In genomic region chr2:7055958-7056357, GRCm38 (mm10) we compare ENCODE assay signal across 15 mouse cellular contexts.
A peak's percentile ranks its signal among the peaks of the same experiment; 100 is the strongest.
DNase-seq lines count a peak whose midpoint lies in the region; ATAC-seq and TF ChIP-seq lines count a peak whose summit lies in the region.
"Had no signal": no experiment of that assay in that cellular context is flagged by ENCODE, and none has a peak within 500 bp of the region (broad histone marks: within the 10 kb centered on the region; RNA-seq: fewer than 3 reads in every experiment).

No protein-coding gene starts in this region.

- H3K36me3 ChIP-seq in forebrain, embryonic 15.5 days: no peaks in the 10 kb centered on the region
- H3K36me3 ChIP-seq in forebrain, embryonic 11.5 days (ENCODE audit: control insufficient read depth, insufficient read depth, low read length): no peaks in the 10 kb centered on the region
- no peaks in the 10 kb centered on the region for H3K36me3 ChIP-seq in limb, embryonic 12.5 days
- no peaks in the 10 kb centered on the region for H3K36me3 ChIP-seq in limb, embryonic 10.5 days
- H3K36me3 ChIP-seq in limb, embryonic 14.5 days (ENCODE audit: control insufficient read depth, insufficient read depth, low read length): no peaks in the 10 kb centered on the region
- H3K36me3 ChIP-seq: liver, embryonic 13.5 days had no signal

- no peak overlapping the region for H3K4me2 ChIP-seq in forebrain, embryonic 15.5 days (replicated peaks)
- H3K4me2 ChIP-seq in forebrain, embryonic 11.5 days (ENCODE audit: low read depth, low read length, severe bottlenecking): no peak overlapping the region
- no peak overlapping the region for H3K4me2 ChIP-seq in limb, embryonic 12.5 days
- H3K4me2 ChIP-seq in limb, embryonic 14.5 days (replicated peaks; ENCODE audit: low read depth, low read length, severe bottlenecking): no peak overlapping the region
- H3K4me2 ChIP-seq: liver, embryonic 13.5 days; midbrain, embryonic 11.5 days had no signal

- no peak for DNase-seq in forebrain, embryonic 11.5 days (ENCODE audit: low spot score)
- DNase-seq in limb, embryonic 10.5 days (ENCODE audit: low spot score): no peak
- DNase-seq in limb, embryonic 14.5 days (ENCODE audit: low spot score): peak; percentile 36
- peak; percentile 38 to 71 for DNase-seq in lung, postnatal 4 days
- DNase-seq in ovary, postnatal 36 days (ENCODE audit: low spot score): no peak
- DNase-seq: B cell, adult 2 months; cerebellum, adult 11 months; layer of hippocampus, postnatal 36 days; liver, embryonic 13.5 days; thymus, adult 2 months had no signal

- no peak overlapping the region for H3K9ac ChIP-seq in forebrain, embryonic 15.5 days (replicated peaks)
- no peak overlapping the region for H3K9ac ChIP-seq in forebrain, embryonic 11.5 days (ENCODE audit: low read length)
- no peak overlapping the region for H3K9ac ChIP-seq in limb, embryonic 12.5 days (replicated peaks)
- no peak overlapping the region for H3K9ac ChIP-seq in limb, embryonic 14.5 days (ENCODE audit: low read depth, low read length, severe bottlenecking)
- H3K9ac ChIP-seq: liver, embryonic 13.5 days had no signal

- TF ChIP-seq POLR2A in limb, embryonic 14.5 days (IDR thresholded peaks at IDR 0.05; ENCODE audit: borderline replicate concordance, extremely low read depth, insufficient read depth, insufficient read length): no peak

- peaks cover 22% of the 10 kb centered on the region for H3K4me1 ChIP-seq in forebrain, embryonic 15.5 days
- no peaks in the 10 kb centered on the region for H3K4me1 ChIP-seq in forebrain, embryonic 11.5 days (replicated peaks; ENCODE audit: control insufficient read depth, insufficient read depth, low read length)
- 0 out of 2 replicates have a peak, but pooled peaks cover 4% of the 10 kb centered on the region for H3K4me1 ChIP-seq in limb, embryonic 12.5 days (replicated peaks)
- no peaks in the 10 kb centered on the region; the same call in 1 of the 2 replicates for H3K4me1 ChIP-seq in limb, embryonic 10.5 days
- peaks cover 9% of the 10 kb centered on the region; the same call in 1 of the 2 replicates for H3K4me1 ChIP-seq in limb, embryonic 14.5 days (ENCODE audit: control insufficient read depth, insufficient read depth, low read length)
- H3K4me1 ChIP-seq: liver, embryonic 13.5 days had no signal

- H3K4me3 ChIP-seq in forebrain, embryonic 15.5 days: no peak overlapping the region
- H3K4me3 ChIP-seq in forebrain, embryonic 11.5 days (ENCODE audit: low read depth, low read length): no peak overlapping the region
- no peak overlapping the region for H3K4me3 ChIP-seq in limb, embryonic 12.5 days (replicated peaks)
- no peak overlapping the region for H3K4me3 ChIP-seq in limb, embryonic 10.5 days
- no peak overlapping the region for H3K4me3 ChIP-seq in limb, embryonic 14.5 days (replicated peaks; ENCODE audit: low read length)
- H3K4me3 ChIP-seq: liver, embryonic 13.5 days had no signal

- 41% methylated on average over 3 of the region's 3 CpGs for WGBS in forebrain, embryonic 15.5 days
- 64% methylated on average over 3 of the region's 3 CpGs for WGBS in forebrain, embryonic 11.5 days
- WGBS in limb, embryonic 12.5 days: 59% methylated on average over 3 of the region's 3 CpGs
- whole genome bisulfite sequencing in limb, embryonic 10.5 days: 79% methylated on average over 3 of the region's 3 CpGs
- 51% methylated on average over 3 of the region's 3 CpGs for WGBS in limb, embryonic 14.5 days

- peak; percentile 61 for ATAC-seq in forebrain, embryonic 15.5 days (replicated peaks)
- ATAC-seq in forebrain, embryonic 11.5 days (replicated peaks; ENCODE audit: low FRiP score): no peak
- peak; percentile 52; the same call in 1 of the 2 replicates for ATAC-seq in limb, embryonic 12.5 days (ENCODE audit: insufficient number of reproducible peaks, insufficient read depth, low FRiP score, low TSS enrichment, low read depth)
- peak; percentile 66 for ATAC-seq in limb, embryonic 14.5 days (ENCODE audit: low FRiP score, low read depth)
- no peak for ATAC-seq in frontal cortex, adult (ENCODE audit: low TSS enrichment)

- H3K27me3 ChIP-seq in forebrain, embryonic 15.5 days: no peaks in the 10 kb centered on the region
- H3K27me3 ChIP-seq in forebrain, embryonic 11.5 days (ENCODE audit: control insufficient read depth, insufficient read depth, low read length): no peaks in the 10 kb centered on the region
- no peaks in the 10 kb centered on the region for H3K27me3 ChIP-seq in limb, embryonic 12.5 days
- no peaks in the 10 kb centered on the region for H3K27me3 ChIP-seq in limb, embryonic 10.5 days (ENCODE audit: low read depth, poor library complexity, severe bottlenecking)
- no peaks in the 10 kb centered on the region for H3K27me3 ChIP-seq in limb, embryonic 14.5 days (ENCODE audit: control insufficient read depth, insufficient read depth, low read length)
- H3K27me3 ChIP-seq: liver, embryonic 13.5 days had no signal

- no peaks in the 10 kb centered on the region for H3K9me3 ChIP-seq in forebrain, embryonic 15.5 days
- H3K9me3 ChIP-seq in forebrain, embryonic 11.5 days (ENCODE audit: control insufficient read depth, low read length): no peaks in the 10 kb centered on the region
- H3K9me3 ChIP-seq in limb, embryonic 12.5 days: no peaks in the 10 kb centered on the region
- H3K9me3 ChIP-seq in limb, embryonic 10.5 days (replicated peaks): no peaks in the 10 kb centered on the region
- H3K9me3 ChIP-seq in limb, embryonic 14.5 days (ENCODE audit: control insufficient read depth, low read length): no peaks in the 10 kb centered on the region
- H3K9me3 ChIP-seq: liver, embryonic 13.5 days had no signal

- H3K27ac ChIP-seq in forebrain, embryonic 15.5 days (replicated peaks): peak overlapping the region; percentile 54
- H3K27ac ChIP-seq in forebrain, embryonic 11.5 days (ENCODE audit: low read depth, low read length): no peak overlapping the region
- 0 out of 2 replicates have a peak overlapping the region, but pooled peaks have one; percentile 17 for H3K27ac ChIP-seq in limb, embryonic 12.5 days
- H3K27ac ChIP-seq in limb, embryonic 10.5 days: no peak overlapping the region
- no peak overlapping the region for H3K27ac ChIP-seq in limb, embryonic 14.5 days (replicated peaks; ENCODE audit: low read depth, low read length)
- H3K27ac ChIP-seq: kidney, postnatal 0 days; liver, embryonic 13.5 days had no signal

Comparison
In these comparisons a context has a peak if more than half of its experiments do, and no peak if none do; other contexts are left out.
1. ATAC-seq: peak in forebrain, embryonic 15.5 days (single experiment), limb, embryonic 12.5 days (single experiment) and limb, embryonic 14.5 days (single experiment); none in forebrain, embryonic 11.5 days (single experiment) and frontal cortex, adult (single experiment).
2. H3K27ac ChIP-seq: peak in forebrain, embryonic 15.5 days (single experiment) and limb, embryonic 12.5 days (single experiment); none in forebrain, embryonic 11.5 days (single experiment), limb, embryonic 10.5 days (single experiment) and limb, embryonic 14.5 days (single experiment).
3. DNase-seq: peak in limb, embryonic 14.5 days (single experiment) and lung, postnatal 4 days (2 of 2); none in forebrain, embryonic 11.5 days (single experiment), limb, embryonic 10.5 days (single experiment) and ovary, postnatal 36 days (single experiment).